Mouse (Mus musculus) neural tube, embryonic 11.5 days (tissue): Measurements from ENCODE around the gene Mrpl20. TPM values are rescaled to one million over a fixed set of nuclear protein-coding genes. Genes with fewer than 3 reads are reported as not detected.

Experiments
- ATAC-seq: fragments of 200-750 bp; cut with Nextera tagmentation; 2 replicates; pipeline ENCODE4 v1.8.0; 2017; ENCODE audit warnings: moderate number of reproducible peaks, mild to moderate bottlenecking, moderate TSS enrichment, moderate library complexity; ENCODE audit not compliant: insufficient read depth, low FRiP score, low TSS enrichment
- DNase-seq: peaks from one replicate; pipeline ENCODE4 v3.0.0-alpha.2; 2015; ENCODE audit warnings: low spot score
- H3K27ac ChIP-seq: fragments of 300-500 bp; sonication (generic); 2 replicates; pipeline ENCODE4 v1.5.1; 2014; ENCODE audit warnings: low read depth, mild to moderate bottlenecking, low read length
- H3K27me3 ChIP-seq: fragments of 300-500 bp; sonication (generic); 2 replicates; pipeline ENCODE4 v1.6.1; 2014; ENCODE audit warnings: mild to moderate bottlenecking, low read length, mixed read lengths; ENCODE audit not compliant: control insufficient read depth, insufficient read depth
- H3K36me3 ChIP-seq: fragments of 300-500 bp; sonication (generic); 2 replicates; pipeline ENCODE4 v1.6.1; 2014; ENCODE audit warnings: mild to moderate bottlenecking, low read length, moderate library complexity, mixed read lengths; ENCODE audit not compliant: control insufficient read depth, insufficient read depth
- H3K4me1 ChIP-seq: fragments of 300-500 bp; sonication (generic); 2 replicates; pipeline ENCODE4 v1.6.1; 2014; ENCODE audit warnings: low read length, mixed read lengths; ENCODE audit not compliant: control insufficient read depth, insufficient read depth
- H3K4me2 ChIP-seq: fragments of 300-500 bp; sonication (generic); 2 replicates; pipeline ENCODE4 v1.6.1; 2014; ENCODE audit warnings: low read depth, mild to moderate bottlenecking, moderate library complexity
- H3K4me3 ChIP-seq: fragments of 300-500 bp; sonication (generic); 2 replicates; pipeline ENCODE4 v1.5.1; 2014; ENCODE audit warnings: low read depth, low read length
- H3K9ac ChIP-seq: fragments of 300-500 bp; sonication (generic); 2 replicates; pipeline ENCODE4 v1.6.1; 2014; ENCODE audit warnings: mild to moderate bottlenecking, low read length
- H3K9me3 ChIP-seq: fragments of 300-500 bp; sonication (generic); 2 replicates; pipeline ENCODE4 v1.6.1; 2016; ENCODE audit warnings: low read length; ENCODE audit not compliant: control insufficient read depth
- WGBS: fragments of 180-500 bp; shearing (Covaris S2); extraction: QIAGEN DNeasy Blood & Tissue Kit; methylation state at CpG from one replicate; pipeline ENCODE4 v1.1.7; 2014; 5-methylcytosine and 5-hydroxymethylcytosine counted together
- microRNA-seq: library from miRNA; unstranded; fragments of <30 nt; microRNA quantifications from one replicate; pipeline ENCODE4, GENCODE M21; 2016
- polyA plus RNA-seq: library from polyadenylated mRNA; unstranded; fragments of >200 nt; fragmentation: Nextera tagmentation; extraction: Ambion mirVana; gene quantifications from 2 replicates; pipeline ENCODE4 v1.2.1, GENCODE M21; 2014

Mrpl20 gene
- polyA plus RNA-seq, 1 experiment from 2014 or later, result 225 TPM

GRCm38 (mm10) chr4:155851951-155852411 lies 49.3 kb downstream of the Mrpl20 start:
- Histone ChIP-seq H3K9me3 (no peaks in the 10 kb centered on the region), H3K27ac (no peak overlapping the region), H3K4me1 (peaks cover 14% of the 10 kb centered on the region), H3K27me3 (no peaks in the 10 kb centered on the region), H3K36me3 (peaks cover 5% of the 10 kb centered on the region), H3K4me2 (no peak overlapping the region), H3K4me3 (no peak overlapping the region), H3K9ac (no peak overlapping the region)
- ATAC-seq (no peak), DNase-seq (no peak)
- 93% methylated on average over 2 of the region's 2 CpGs for WGBS

GRCm38 (mm10) chr4:155853421-155853820 lies 50.7 kb downstream of the Mrpl20 start:
- H3K9ac ChIP-seq, result no peak overlapping the region
- no peaks in the 10 kb centered on the region for H3K9me3 ChIP-seq
- 90% methylated on average over 9 of the region's 9 CpGs for WGBS
- peaks cover 9% of the 10 kb centered on the region for H3K36me3 ChIP-seq
- no peak overlapping the region for H3K27ac ChIP-seq
- H3K4me3 ChIP-seq, result no peak overlapping the region
- no peaks in the 10 kb centered on the region for H3K27me3 ChIP-seq
- H3K4me1 ChIP-seq, result peaks cover 7% of the 10 kb centered on the region
- ATAC-seq (no peak), DNase-seq (no peak)
- no peak overlapping the region for H3K4me2 ChIP-seq

- H3K4me3 ChIP-seq, result no peak overlapping the region
- H3K9me3 ChIP-seq, result no peaks in the 10 kb centered on the region
- no peak overlapping the region for H3K9ac ChIP-seq
- DNase-seq (no peak), ATAC-seq (no peak)
- H3K36me3 ChIP-seq, result peaks cover 11% of the 10 kb centered on the region
- H3K4me1 ChIP-seq, result no peaks in the 10 kb centered on the region
- no peaks in the 10 kb centered on the region for H3K27me3 ChIP-seq
- 96% methylated on average over 12 of the region's 12 CpGs for WGBS
- no peak overlapping the region for H3K27ac ChIP-seq
- no peak overlapping the region for H3K4me2 ChIP-seq
Measured at GRCm38 (mm10) chr4:155854991-155855390, 52.3 kb downstream of the Mrpl20 start.

- Histone ChIP-seq H3K4me1 (no peaks in the 10 kb centered on the region), H3K4me2 (no peak overlapping the region), H3K27ac (no peak overlapping the region), H3K9me3 (no peaks in the 10 kb centered on the region), H3K27me3 (no peaks in the 10 kb centered on the region), H3K9ac (no peak overlapping the region), H3K4me3 (no peak overlapping the region), H3K36me3 (peaks cover 11% of the 10 kb centered on the region)
- ATAC-seq, result no peak
- WGBS, result 96% methylated on average over 12 of the region's 12 CpGs
- no peak for DNase-seq
Measured at GRCm38 (mm10) chr4:155856071-155856470, 53.4 kb downstream of the Mrpl20 start.

GRCm38 (mm10) chr4:155856881-155857280 lies 54.2 kb downstream of the Mrpl20 start:
- no peak overlapping the region for H3K9ac ChIP-seq
- peaks cover 11% of the 10 kb centered on the region for H3K36me3 ChIP-seq
- DNase-seq, result no peak
- H3K4me2 ChIP-seq, result no peak overlapping the region
- H3K9me3 ChIP-seq, result no peaks in the 10 kb centered on the region
- H3K27ac ChIP-seq, result no peak overlapping the region
- ATAC-seq, result no peak
- no peaks in the 10 kb centered on the region for H3K4me1 ChIP-seq
- H3K27me3 ChIP-seq, result no peaks in the 10 kb centered on the region
- WGBS, result 84% methylated on average over 3 of the region's 3 CpGs
- no peak overlapping the region for H3K4me3 ChIP-seq

- no peaks in the 10 kb centered on the region for H3K9me3 ChIP-seq
- no peak overlapping the region for H3K9ac ChIP-seq
- no peak overlapping the region for H3K4me2 ChIP-seq
- DNase-seq (peak; percentile 76), ATAC-seq (no peak)
- no peaks in the 10 kb centered on the region for H3K27me3 ChIP-seq
- WGBS, result 29% methylated on average over 13 of the region's 13 CpGs
- no peak overlapping the region for H3K27ac ChIP-seq
- no peaks in the 10 kb centered on the region for H3K4me1 ChIP-seq
- no peak overlapping the region for H3K4me3 ChIP-seq
- H3K36me3 ChIP-seq, result peaks cover 11% of the 10 kb centered on the region
Measured at GRCm38 (mm10) chr4:155859318-155859717, 56.6 kb downstream of the Mrpl20 start.

Small RNA genes lying within 50 kb of the gene (microRNA-seq; reads per million reads assigned to microRNA genes)
- gene Gm27743, result not detected

Other genes with a start within 250 kb of the Mrpl20 start
- gene Nadk, start 240.5 kb upstream of the Mrpl20 start, polyA plus RNA-seq, result 107 and 110 TPM in 2 replicates
- 18.3 and 18.7 TPM in 2 replicates for gene Slc35e2, start 201.5 kb upstream of the Mrpl20 start, polyA plus RNA-seq
- gene Cdk11b, start 178.0 kb upstream of the Mrpl20 start, polyA plus RNA-seq, result 70.5 and 74.7 TPM in 2 replicates
- not detected in 2 replicates for gene Gm10563, start 157.5 kb upstream of the Mrpl20 start, polyA plus RNA-seq
- 3.2 and 4.0 TPM in 2 replicates for gene Mmp23, start 149.5 kb upstream of the Mrpl20 start, polyA plus RNA-seq
- 13.3 and 14.5 TPM in 2 replicates for gene Mib2, start 133.7 kb upstream of the Mrpl20 start, polyA plus RNA-seq
- 2.2 and 2.7 TPM in 2 replicates for gene Fndc10, start 108.5 kb upstream of the Mrpl20 start, polyA plus RNA-seq
- 154 and 158 TPM in 2 replicates for gene Ssu72, start 98.1 kb upstream of the Mrpl20 start, polyA plus RNA-seq
- 0.64 and 1.3 TPM in 2 replicates for gene Tmem240, start 68.1 kb upstream of the Mrpl20 start, polyA plus RNA-seq
- 92.4 and 101 TPM in 2 replicates for gene Atad3a, start 41.8 kb upstream of the Mrpl20 start, polyA plus RNA-seq
- gene Vwa1, start 28.2 kb upstream of the Mrpl20 start, polyA plus RNA-seq, result 11.7 and 13.1 TPM in 2 replicates
- gene Tmem88b, start 17.0 kb upstream of the Mrpl20 start, polyA plus RNA-seq, result 0.33 and 0.49 TPM in 2 replicates
- not detected in 2 replicates for gene Ankrd65, start 12.4 kb upstream of the Mrpl20 start, polyA plus RNA-seq
- gene Ccnl2, start 9.6 kb downstream of the Mrpl20 start, polyA plus RNA-seq, result 172 and 188 TPM in 2 replicates
- 129 TPM in 2 replicates for gene Aurkaip1, start 28.4 kb downstream of the Mrpl20 start, polyA plus RNA-seq
- 33.6 and 38.5 TPM in 2 replicates for gene Mxra8, start 36.8 kb downstream of the Mrpl20 start, polyA plus RNA-seq
- 14.2 and 15.1 TPM in 2 replicates for gene Dvl1, start 44.5 kb downstream of the Mrpl20 start, polyA plus RNA-seq
- gene Tas1r3, start 60.5 kb downstream of the Mrpl20 start, polyA plus RNA-seq, result 0.45 and 0.48 TPM in 2 replicates
- gene Cptp, start 66.6 kb downstream of the Mrpl20 start, polyA plus RNA-seq, result 23.4 and 28.3 TPM in 2 replicates
- 89.7 and 95.0 TPM in 2 replicates for gene Ints11, start 66.7 kb downstream of the Mrpl20 start, polyA plus RNA-seq
- gene Pusl1, start 88.9 kb downstream of the Mrpl20 start, polyA plus RNA-seq, result 37.5 and 42.2 TPM in 2 replicates
- 44.3 and 45.4 TPM in 2 replicates for gene Acap3, start 88.9 kb downstream of the Mrpl20 start, polyA plus RNA-seq
- gene Ube2j2, start 141.0 kb downstream of the Mrpl20 start, polyA plus RNA-seq, result 154 and 162 TPM in 2 replicates
- gene C1qtnf12, start 159.4 kb downstream of the Mrpl20 start, polyA plus RNA-seq, result 19.6 and 22.0 TPM in 2 replicates
- 18.9 and 19.9 TPM in 2 replicates for gene B3galt6, start 189.8 kb downstream of the Mrpl20 start, polyA plus RNA-seq
- gene Sdf4, start 190.0 kb downstream of the Mrpl20 start, polyA plus RNA-seq, result 136 and 139 TPM in 2 replicates
- gene Tnfrsf4, start 211.0 kb downstream of the Mrpl20 start, polyA plus RNA-seq, result 0.45 TPM in 2 replicates
- gene Tnfrsf18, start 223.3 kb downstream of the Mrpl20 start, polyA plus RNA-seq, result 0.62 and 0.82 TPM in 2 replicates